Mouse (Mus musculus) testis, adult 2 months (tissue): ENCODE results near the gene Zfp362.

Experiments
- CTCF ChIP-seq: fragments of 200-500 bp; IDR thresholded peaks from 2 replicates; pipeline ENCODE4 v1.5.1; 2012; ENCODE audit warnings: low read depth, mild to moderate bottlenecking, inconsistent platforms, low read length, moderate library complexity; ENCODE audit not compliant: control insufficient read depth, insufficient read depth, insufficient replicate concordance
- POLR2A ChIP-seq: fragments of 200-500 bp; IDR thresholded peaks from 2 replicates; pipeline ENCODE4 v1.6.1; 2012; ENCODE audit warnings: low read depth, mild to moderate bottlenecking, inconsistent platforms, low read length, moderate library complexity; ENCODE audit not compliant: control insufficient read depth

DNA sequence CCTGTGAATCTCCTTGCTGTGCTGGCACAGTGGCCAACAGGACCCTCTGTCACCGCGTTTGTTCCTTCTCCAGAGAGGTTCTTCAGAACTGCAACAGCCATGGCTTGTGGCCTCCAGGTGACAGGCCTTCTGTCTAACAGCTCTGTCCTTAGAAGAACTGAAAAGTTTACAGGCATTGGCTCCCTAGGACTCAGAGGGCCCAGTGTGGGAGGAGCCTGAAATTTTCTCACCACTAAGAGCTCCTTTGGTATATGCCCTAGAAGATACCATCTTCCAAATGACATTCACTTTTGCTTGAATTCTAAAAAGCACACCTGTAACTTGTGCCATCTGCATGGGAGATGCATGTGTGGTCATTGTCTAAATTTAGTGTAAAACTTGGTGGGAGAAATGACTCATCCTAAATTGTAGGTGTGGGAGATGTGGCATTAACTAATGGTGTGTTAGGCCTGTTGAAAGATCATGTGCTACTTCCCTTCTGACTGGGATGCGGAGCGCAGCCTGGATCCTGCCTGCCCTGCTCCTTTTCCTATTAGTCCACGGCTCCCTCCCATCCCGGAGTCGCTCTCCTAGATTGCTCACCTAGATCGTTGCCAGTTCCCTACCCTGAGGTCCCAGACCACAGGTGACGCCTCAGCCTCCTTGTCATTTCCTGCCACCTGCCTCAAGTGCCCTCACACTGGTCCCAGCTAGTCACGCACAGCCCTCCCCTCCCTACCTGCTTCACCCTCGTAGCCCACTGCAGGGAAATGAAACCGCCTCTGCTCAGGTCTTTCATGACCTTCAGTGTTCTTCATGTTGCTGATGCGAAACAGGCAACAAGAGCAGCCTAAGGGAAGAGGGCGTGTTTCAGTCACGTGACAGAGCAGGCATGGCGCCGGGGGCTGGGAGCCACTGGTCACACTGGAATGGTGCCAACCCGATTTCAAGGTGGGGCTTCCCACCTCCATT is 70.8 kb downstream of the Zfp362 start:
- TF ChIP-seq CTCF: no peak
- TF ChIP-seq POLR2A: no peak
